Mouse (Mus musculus): ENCODE results near the gene Kazn. TPM values are rescaled to one million over a fixed set of nuclear protein-coding genes. Genes with fewer than 3 reads are reported as not detected.

The Kazn gene
- total RNA-seq, 1 experiment from 2014 or later: not detected

- no peak for ATAC-seq (replicated peaks; ENCODE audit: insufficient number of reproducible peaks, low FRiP score, low TSS enrichment, poor library complexity, severe bottlenecking)
Observed at GRCm38 (mm10) chr4:142246698-142247097, 7.5 kb upstream of the Kazn start.

- ATAC-seq (replicated peaks; ENCODE audit: insufficient number of reproducible peaks, low FRiP score, low TSS enrichment, poor library complexity, severe bottlenecking): no peak
Observed at GRCm38 (mm10) chr4:142244641-142245040, 5.4 kb upstream of the Kazn start.

GRCm38 (mm10) chr4:142242750-142243383, 3.7 kb upstream of the Kazn start:
- no peak for ATAC-seq (replicated peaks; ENCODE audit: insufficient number of reproducible peaks, low FRiP score, low TSS enrichment, poor library complexity, severe bottlenecking)

- no peak for ATAC-seq (replicated peaks; ENCODE audit: insufficient number of reproducible peaks, low FRiP score, low TSS enrichment, poor library complexity, severe bottlenecking)
Observed at GRCm38 (mm10) chr4:142242164-142242563, 3.0 kb upstream of the Kazn start.

GRCm38 (mm10) chr4:142240874-142241273, 1.7 kb upstream of the Kazn start:
- ATAC-seq (replicated peaks; ENCODE audit: insufficient number of reproducible peaks, low FRiP score, low TSS enrichment, poor library complexity, severe bottlenecking): no peak

GRCm38 (mm10) chr4:142238486-142239239, 538 bp downstream of the Kazn start:
- ATAC-seq (replicated peaks; ENCODE audit: insufficient number of reproducible peaks, low FRiP score, low TSS enrichment, poor library complexity, severe bottlenecking): no peak

GRCm38 (mm10) chr4:142238041-142238440, 1.2 kb downstream of the Kazn start:
- ATAC-seq (replicated peaks; ENCODE audit: insufficient number of reproducible peaks, low FRiP score, low TSS enrichment, poor library complexity, severe bottlenecking): no peak

GRCm38 (mm10) chr4:142236681-142237080, 2.5 kb downstream of the Kazn start:
- ATAC-seq (replicated peaks; ENCODE audit: insufficient number of reproducible peaks, low FRiP score, low TSS enrichment, poor library complexity, severe bottlenecking): no peak

- ATAC-seq (replicated peaks; ENCODE audit: insufficient number of reproducible peaks, low FRiP score, low TSS enrichment, poor library complexity, severe bottlenecking): no peak
Observed at GRCm38 (mm10) chr4:142235426-142235825, 3.8 kb downstream of the Kazn start.

GRCm38 (mm10) chr4:142234828-142235227, 4.4 kb downstream of the Kazn start:
- no peak for ATAC-seq (replicated peaks; ENCODE audit: insufficient number of reproducible peaks, low FRiP score, low TSS enrichment, poor library complexity, severe bottlenecking)

- no peak for ATAC-seq (replicated peaks; ENCODE audit: insufficient number of reproducible peaks, low FRiP score, low TSS enrichment, poor library complexity, severe bottlenecking)
Observed at GRCm38 (mm10) chr4:142228821-142229575, 10.2 kb downstream of the Kazn start.

- ATAC-seq (replicated peaks; ENCODE audit: insufficient number of reproducible peaks, low FRiP score, low TSS enrichment, poor library complexity, severe bottlenecking): no peak
Observed at GRCm38 (mm10) chr4:142223898-142224645, 15.1 kb downstream of the Kazn start.

- ATAC-seq (replicated peaks; ENCODE audit: insufficient number of reproducible peaks, low FRiP score, low TSS enrichment, poor library complexity, severe bottlenecking): no peak
Observed at GRCm38 (mm10) chr4:142222385-142222784, 16.8 kb downstream of the Kazn start.

GRCm38 (mm10) chr4:142221757-142222072, 17.5 kb downstream of the Kazn start:
- no peak for ATAC-seq (replicated peaks; ENCODE audit: insufficient number of reproducible peaks, low FRiP score, low TSS enrichment, poor library complexity, severe bottlenecking)

- no peak for ATAC-seq (replicated peaks; ENCODE audit: insufficient number of reproducible peaks, low FRiP score, low TSS enrichment, poor library complexity, severe bottlenecking)
Observed at GRCm38 (mm10) chr4:142221025-142221756, 18.0 kb downstream of the Kazn start.

GRCm38 (mm10) chr4:142218997-142219396, 20.2 kb downstream of the Kazn start:
- ATAC-seq (replicated peaks; ENCODE audit: insufficient number of reproducible peaks, low FRiP score, low TSS enrichment, poor library complexity, severe bottlenecking): no peak

GRCm38 (mm10) chr4:142217048-142217447, 22.2 kb downstream of the Kazn start:
- no peak for ATAC-seq (replicated peaks; ENCODE audit: insufficient number of reproducible peaks, low FRiP score, low TSS enrichment, poor library complexity, severe bottlenecking)

GRCm38 (mm10) chr4:142215760-142216159, 23.4 kb downstream of the Kazn start:
- ATAC-seq (replicated peaks; ENCODE audit: insufficient number of reproducible peaks, low FRiP score, low TSS enrichment, poor library complexity, severe bottlenecking): no peak

Measured in monocyte, adult 5-6 weeks (primary cell).